Mouse (Mus musculus) hindlimb bud, embryonic 11.5 days (tissue): ENCODE measurements around the gene Spata17.

ENCODE experiments used
- DNase-seq: peaks from one replicate; pipeline ENCODE4 v3.0.0-alpha.2; 2012; ENCODE audit warnings: low read depth, low spot score; ENCODE audit errors: extremely low spot score

The Spata17 gene

GRCm38 (mm10) chr1:187008236-187008635, 207.0 kb downstream of the Spata17 start:
- DNase-seq = no peak

- no peak for DNase-seq
Observed at GRCm38 (mm10) chr1:187006227-187006925, 208.9 kb downstream of the Spata17 start.

- no peak for DNase-seq
Observed at GRCm38 (mm10) chr1:187004306-187004705, 211.0 kb downstream of the Spata17 start.

- no peak for DNase-seq
Observed at GRCm38 (mm10) chr1:187003441-187003861, 211.8 kb downstream of the Spata17 start.

- DNase-seq = no peak
Observed at GRCm38 (mm10) chr1:186997596-186998304, 217.5 kb downstream of the Spata17 start.
